Mouse (Mus musculus): Measurements from ENCODE around the gene Susd4.

Susd4 gene

DNA sequence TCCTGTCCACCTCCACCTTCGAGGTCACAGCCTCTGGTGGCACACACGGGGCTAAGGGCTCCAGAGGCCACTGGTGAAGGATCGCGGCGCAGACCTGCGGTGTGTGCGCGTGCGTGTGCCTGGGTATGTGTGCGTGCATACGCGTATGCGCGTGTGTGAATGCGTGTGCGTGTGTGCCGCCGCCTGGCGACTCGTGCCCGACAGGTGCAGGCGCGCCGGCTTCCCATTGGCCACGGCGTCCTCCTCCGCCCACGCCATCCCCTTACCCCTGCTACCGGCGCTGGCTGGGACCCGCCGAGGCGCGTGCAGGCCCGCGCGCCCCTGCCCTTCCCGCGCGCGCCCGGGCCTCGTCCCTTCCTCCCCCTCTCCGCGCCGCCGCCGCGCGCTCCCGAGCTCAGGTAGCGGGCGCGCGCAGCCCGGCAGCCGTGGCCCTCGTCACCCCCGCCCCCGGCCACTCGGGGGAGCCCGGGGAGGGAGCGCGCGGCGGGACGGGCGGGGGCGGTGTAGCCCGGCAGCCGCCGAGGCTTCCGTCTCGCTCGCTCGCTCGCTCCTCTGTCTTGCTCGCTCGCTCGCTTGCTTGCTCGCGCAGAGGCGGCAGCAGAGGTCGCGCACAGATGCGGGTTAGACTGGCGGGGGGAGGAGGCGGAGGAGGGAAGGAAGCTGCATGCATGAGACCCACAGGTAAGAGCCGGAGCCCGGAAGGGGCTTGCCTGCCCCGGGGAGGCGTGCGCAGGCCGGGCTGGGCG is at the start of gene Susd4:
Gene Susd4, plus strand, starts transcription at position 145 of the 746 bp plus-strand sequence.
- no peak for TF ChIP-seq GATA4 (IDR thresholded peaks at IDR 0.05; ENCODE audit: insufficient replicate concordance, low read length)

DNA sequence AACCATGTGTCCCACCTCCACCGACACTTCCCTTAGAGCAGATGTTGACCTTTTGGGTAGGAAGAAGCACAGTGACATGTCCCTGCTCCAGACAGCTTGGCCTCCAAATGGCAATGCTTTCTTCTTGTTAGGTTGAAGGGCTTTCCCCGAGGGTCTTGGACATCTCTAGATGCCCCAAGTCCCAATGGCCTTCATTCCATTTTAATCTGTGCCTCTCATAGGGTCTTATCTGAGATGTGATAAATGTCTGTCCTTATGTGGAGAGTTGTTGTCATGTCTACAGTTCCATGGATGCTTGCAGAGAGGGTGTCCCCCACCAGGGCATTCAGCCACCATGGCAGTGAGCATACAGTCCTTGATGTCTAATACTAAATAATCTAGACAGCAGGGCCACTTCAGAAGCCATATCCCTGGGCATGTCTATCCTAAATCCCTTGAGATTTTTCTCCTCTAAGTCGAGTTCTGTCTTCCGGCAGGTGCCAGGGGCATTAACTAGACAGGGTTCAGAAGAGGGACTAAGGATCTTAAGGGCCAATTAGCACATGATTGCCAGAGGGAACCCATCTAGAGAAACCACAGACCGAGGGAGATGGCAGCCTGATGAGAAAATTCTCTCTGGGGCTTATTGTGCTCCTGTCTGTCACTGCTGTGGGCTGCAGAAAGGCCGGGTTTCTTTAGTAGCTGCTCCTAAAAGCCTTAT is 49.3 kb upstream of the Susd4 start:
- no peak for TF ChIP-seq GATA4 (IDR thresholded peaks at IDR 0.05; ENCODE audit: insufficient replicate concordance, low read length)

DNA sequence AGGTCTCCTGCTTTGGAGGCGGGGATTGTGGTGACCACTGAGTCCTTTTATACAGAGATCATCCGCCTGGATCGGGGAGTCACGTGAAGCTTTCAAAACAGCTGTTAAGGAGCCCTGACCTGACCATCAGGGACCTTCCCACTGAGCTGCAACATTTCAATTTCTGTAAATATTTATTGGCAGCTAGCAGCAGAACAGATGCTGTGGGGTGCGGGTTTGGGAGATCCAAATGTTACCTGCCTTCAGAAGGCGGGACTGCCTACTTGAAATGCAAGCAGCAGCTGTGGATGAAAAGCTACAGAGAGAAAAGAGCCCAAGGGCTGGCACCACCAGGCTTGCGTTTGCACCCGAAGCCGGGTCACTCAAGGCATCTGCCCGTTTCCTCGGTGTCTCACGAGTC is 36.1 kb upstream of the Susd4 start:
- TF ChIP-seq GATA4 (IDR thresholded peaks at IDR 0.05; ENCODE audit: insufficient replicate concordance, low read length), result no peak

DNA sequence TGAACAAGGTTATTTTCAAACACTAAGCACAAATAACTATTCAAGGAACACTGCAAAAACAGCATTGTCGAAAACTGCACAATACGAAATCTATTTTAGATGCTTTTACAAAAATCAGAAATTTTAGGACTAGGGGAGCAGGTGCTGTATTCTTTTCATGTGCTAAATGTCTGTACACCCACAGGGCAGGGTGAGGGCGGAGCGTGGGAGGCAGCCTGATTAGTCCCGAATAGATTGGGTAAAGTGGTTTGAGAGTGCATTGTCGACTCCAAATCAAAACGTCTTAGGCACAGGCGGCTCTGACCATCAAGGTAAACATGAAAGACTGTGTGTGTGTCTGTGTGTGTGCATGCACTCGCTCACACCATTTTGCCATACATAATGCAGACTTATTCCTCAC is 34.7 kb upstream of the Susd4 start:
- TF ChIP-seq GATA4 (IDR thresholded peaks at IDR 0.05; ENCODE audit: insufficient replicate concordance, low read length), result no peak

DNA sequence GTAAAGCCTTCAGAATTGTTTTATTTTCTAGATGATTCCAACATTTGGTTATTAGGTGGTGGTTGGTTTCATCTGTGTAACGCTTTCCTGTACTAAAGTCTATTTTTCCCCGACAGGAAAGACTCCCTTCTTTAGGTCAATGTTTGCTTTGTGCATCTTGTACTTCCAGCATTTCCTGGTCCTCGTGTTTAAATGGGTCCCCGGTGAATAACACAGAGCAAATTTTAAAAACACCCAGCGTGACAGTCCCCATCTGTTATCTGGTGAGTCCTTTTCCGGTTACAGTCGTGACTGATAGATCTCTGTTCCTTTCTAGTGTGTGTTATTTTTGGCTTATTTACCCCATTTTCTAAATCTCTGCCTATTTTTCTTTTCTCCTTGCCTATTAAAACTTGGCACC is 31.0 kb upstream of the Susd4 start:
- TF ChIP-seq GATA4 (IDR thresholded peaks at IDR 0.05; ENCODE audit: insufficient replicate concordance, low read length), result peak; percentile 72; the same call in 1 of the 2 replicates

DNA sequence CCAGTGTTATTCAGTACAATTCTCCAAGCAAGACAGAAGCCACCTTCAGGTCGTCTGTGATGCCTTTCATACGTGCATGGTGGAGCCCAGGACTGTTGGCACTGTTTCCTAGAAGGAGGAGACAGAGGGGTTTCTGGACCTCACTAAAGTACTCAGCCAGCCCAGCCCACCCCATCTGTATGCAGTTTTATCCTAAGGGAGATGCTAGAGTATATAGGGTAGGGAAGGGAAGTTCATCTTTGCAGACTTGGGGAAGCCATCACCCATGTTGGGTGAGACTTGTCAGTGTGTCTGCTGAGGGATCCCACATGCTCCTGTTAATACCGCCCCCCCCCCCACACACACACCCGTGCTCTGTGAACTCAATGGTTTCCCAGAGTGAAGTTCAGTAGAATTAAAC is 27.8 kb upstream of the Susd4 start:
- no peak for TF ChIP-seq GATA4 (IDR thresholded peaks at IDR 0.05; ENCODE audit: insufficient replicate concordance, low read length)

DNA sequence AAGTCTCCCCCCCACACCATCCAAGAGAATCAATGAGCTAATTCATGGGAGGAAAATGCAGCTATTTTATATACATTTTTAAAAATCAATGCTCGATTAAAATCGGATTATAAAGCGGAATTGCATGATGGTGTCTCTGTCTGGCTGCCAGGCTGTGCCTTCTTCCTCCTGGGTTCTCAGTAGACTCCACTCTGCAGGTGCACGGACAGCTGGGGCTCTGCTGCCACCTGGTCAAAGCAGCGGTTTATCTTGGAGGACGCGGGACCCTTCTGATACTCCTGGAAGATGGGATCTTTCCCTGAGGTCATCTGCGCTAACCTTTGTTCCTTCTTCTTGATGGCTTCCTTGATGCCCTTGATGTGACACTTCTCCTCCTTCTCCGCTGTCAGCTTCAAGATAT is 16.6 kb upstream of the Susd4 start:
- TF ChIP-seq GATA4 (IDR thresholded peaks at IDR 0.05; ENCODE audit: insufficient replicate concordance, low read length), result no peak

DNA sequence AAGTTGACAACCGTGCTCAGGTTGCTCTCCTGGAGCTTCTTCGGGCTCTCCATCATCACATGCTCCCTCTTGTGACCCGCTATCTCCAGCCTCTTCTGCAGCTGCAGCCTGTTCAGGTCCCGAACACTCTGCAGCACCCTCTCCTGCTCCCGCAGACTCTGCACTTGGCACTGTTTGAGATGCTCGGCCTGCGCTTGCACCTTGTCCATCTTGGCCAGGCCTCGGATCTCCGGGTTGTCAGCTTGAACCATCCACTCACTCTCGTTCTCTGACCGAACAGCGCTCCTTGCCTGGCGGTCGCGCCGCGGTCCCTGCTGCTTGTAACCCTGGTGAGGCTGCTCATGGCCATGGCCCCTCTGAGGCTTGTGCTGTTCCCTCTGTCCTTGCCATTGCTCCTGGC is 15.8 kb upstream of the Susd4 start:
- no peak for TF ChIP-seq GATA4 (IDR thresholded peaks at IDR 0.05; ENCODE audit: insufficient replicate concordance, low read length)

DNA sequence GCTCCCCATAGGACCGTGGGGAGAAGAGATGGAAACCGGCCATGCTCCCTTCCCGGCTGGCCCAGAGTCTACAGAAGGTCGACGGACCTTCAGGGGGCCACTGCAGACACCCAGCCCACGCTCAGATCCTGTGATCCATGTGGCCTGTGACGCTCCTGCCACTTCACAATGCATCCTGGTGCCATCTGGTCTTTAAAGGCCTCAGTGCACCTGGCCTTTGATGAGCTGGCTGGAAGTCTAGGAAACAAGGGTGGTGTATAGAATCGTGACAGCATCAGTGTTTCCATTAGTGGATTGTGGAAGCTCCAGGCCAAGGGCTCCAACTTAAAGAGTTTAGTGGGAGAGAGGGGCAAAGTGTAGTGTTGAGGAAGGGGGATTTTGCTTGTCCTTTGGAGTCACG is 14.6 kb upstream of the Susd4 start, which contains the start of gene Ccdc185:
Gene Ccdc185, minus strand, starts transcription at position 101 of the 400 bp plus-strand sequence.
- no peak for TF ChIP-seq GATA4 (IDR thresholded peaks at IDR 0.05; ENCODE audit: insufficient replicate concordance, low read length)

DNA sequence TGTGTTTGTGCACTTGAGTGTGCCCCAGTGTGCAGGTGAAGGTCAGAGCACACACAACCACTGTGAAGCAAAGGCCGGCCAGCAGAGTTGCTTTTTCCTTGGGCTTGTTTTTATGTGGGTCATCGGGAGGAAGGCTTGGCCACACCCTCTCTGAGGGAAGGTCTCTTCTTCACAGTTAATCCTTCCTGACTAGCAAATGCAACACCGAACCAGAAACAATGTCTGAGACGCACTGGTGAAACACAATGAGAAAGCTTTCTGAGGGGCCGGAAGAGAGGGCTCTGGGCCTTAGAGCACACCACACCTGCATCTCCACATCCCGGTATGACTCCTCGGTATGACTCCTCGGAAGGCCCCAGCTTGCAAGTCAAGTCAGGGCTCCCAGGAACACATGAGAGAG is 12.4 kb upstream of the Susd4 start:
- no peak for TF ChIP-seq GATA4 (IDR thresholded peaks at IDR 0.05; ENCODE audit: insufficient replicate concordance, low read length)

DNA sequence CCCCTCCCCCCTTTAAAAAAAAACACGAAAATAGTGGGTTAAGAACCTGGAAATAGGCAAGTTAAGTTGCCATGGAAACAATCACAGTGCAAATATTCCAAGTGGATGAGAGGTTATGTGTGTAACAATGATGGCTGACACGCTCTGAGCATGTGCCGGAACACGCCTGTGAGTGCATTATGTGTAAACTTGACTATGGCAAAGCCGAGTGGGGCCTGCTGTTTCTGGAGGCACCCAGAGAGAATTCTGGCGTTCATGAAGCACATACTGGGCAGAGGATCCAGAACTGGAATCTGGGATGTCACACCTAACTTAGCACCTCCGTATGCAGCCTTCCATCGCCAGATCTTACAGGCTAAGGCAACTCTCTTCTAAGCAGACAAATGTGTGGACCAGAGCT is 10.0 kb upstream of the Susd4 start:
- TF ChIP-seq GATA4 (IDR thresholded peaks at IDR 0.05; ENCODE audit: insufficient replicate concordance, low read length), result no peak

DNA sequence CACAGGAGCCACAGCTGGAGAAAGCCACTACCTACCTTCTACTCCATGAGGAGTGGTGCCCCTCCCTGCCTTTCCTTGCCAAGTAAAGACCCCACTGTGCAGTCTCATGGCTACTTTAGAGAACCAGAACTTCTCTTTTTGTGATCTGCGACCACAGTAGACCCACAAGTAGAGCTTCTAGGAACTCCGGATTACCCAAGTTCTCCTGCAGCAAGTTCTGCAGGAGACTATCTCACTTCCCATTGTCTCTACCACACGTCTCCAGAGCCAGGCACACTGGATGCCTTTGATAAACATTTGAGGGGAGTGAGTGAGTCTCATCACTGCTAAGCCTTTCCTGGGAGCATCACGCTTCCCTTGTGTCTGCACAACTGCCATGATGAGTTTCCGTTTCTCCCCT is 8.8 kb upstream of the Susd4 start:
- no peak for TF ChIP-seq GATA4 (IDR thresholded peaks at IDR 0.05; ENCODE audit: insufficient replicate concordance, low read length)

DNA sequence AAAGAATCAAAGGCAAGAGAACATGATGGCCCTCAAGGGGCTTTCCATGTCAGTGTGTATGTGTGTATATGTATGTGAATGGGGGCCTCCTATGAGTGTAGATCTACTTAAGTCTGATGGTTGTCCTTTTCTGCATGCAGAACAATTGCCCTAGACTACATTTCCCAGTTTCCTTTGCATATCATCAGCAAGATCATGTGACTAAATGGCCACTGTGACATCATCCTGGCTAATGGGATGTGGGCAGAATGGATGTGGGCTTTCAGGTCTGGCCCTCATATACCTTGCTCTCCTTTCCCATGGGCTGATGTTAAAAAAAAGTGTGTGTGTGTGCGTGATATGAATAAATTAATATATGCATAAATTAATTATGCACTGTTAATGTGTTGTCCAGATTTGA is 4.9 kb upstream of the Susd4 start:
- TF ChIP-seq GATA4 (IDR thresholded peaks at IDR 0.05; ENCODE audit: insufficient replicate concordance, low read length), result no peak

DNA sequence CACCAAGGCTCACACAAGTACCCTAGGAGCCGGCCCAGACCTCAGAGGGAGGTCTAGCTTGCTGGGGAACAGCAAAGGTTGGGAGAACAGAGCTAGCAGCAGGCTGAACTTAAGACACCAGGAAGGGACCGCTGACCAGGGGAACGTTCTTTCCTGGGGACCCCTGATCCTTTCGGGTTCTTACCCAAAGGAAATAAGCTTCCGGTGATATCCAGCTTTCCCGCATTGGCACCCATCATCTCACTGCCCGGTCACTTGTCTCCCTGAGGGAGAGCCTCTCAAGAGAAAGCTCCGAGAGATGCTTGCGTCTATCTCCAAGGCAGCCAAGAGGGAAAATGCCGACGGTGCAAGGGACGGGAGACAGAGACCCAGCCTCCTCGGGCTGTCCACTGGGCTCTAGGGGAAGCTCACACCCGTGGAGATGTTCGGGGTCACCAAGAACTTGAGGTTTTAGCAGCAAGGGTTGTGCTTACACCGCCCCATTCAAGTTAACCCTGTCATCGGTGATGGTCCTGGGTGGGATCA is 407 bp upstream of the Susd4 start:
- no peak for TF ChIP-seq GATA4 (IDR thresholded peaks at IDR 0.05; ENCODE audit: insufficient replicate concordance, low read length)

DNA sequence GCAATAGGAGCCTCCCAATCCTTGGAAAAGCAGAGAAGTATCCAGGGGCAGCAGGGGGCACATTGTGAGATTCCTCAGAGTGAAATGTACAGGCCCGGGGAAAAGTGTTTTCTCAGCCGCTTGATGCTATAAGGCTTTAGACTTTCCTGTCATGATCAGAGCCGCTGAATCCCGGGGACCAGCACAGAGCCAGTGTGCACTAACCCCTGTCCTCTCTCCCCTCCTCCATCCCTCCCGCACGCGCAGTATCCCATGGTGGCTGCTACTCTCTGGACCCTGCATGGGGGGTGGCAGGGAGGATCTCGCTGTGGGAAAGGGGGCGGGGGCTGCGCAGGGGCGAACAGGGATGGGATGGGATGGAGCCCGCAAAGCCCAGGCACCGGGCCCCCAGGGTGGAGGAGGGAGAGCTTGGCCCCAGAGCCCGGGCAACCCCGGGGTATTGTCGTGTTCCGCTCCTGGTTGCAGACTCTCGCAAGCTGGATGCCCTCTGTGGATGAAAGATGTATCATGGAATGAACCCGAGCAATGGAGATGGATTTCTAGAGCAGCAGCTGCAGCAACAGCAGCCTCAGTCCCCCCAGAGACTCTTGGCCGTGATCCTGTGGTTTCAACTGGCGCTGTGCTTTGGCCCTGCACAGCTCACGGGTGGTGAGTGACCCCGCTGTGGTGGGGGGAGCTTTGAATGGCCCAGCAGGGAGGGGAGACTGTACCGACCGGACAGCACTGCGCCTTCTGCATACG is 1.1 kb downstream of the Susd4 start:
- TF ChIP-seq GATA4 (IDR thresholded peaks at IDR 0.05; ENCODE audit: insufficient replicate concordance, low read length), result no peak

DNA sequence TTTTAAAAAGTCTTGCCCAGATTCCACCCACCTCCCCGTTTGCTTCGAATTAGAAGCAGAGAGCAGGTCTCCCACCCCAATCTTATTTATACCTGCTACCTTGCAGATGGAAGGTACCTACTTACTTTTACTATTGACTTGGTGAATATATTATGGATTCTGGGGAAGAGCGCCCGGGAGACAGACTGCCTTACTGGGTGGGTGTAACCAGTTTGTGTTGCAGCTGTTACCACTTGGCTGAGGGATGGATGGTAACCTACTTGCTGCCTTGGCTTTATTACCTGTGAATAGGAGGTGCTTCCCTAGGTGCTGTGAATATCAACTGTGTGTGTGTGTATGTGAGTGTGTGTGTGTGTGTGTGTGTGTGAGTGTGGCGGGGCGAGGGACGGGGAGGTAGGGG is 11.9 kb downstream of the Susd4 start:
- no peak for TF ChIP-seq GATA4 (IDR thresholded peaks at IDR 0.05; ENCODE audit: insufficient replicate concordance, low read length)

Data from liver, adult (tissue).